Mouse (Mus musculus): ENCODE data around the gene Fbxl17. TPM values are rescaled to one million over a fixed set of nuclear protein-coding genes. Genes with fewer than 3 reads are reported as not detected.

Gene Fbxl17
- polyA plus RNA-seq, 1 experiment from 2014 or later, result 6.8 TPM

DNA sequence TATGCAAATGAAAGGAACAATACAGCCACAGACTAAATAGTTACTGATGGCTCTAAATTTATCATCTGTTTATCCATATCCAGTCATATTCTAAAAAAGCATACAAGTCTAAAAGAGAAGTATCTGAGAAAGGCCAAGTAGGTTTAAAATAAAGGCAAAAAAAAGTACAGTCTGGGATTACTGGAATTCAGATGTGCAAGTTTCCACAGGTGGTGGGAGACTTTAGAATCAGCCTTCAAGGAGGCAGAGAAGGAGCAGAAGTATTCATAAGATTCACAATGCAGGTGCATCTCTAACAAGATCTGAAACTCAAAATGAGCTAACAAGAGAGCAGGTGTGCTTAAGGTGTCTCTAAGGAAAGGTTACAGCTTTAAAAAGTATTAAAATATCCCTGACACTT is 263.0 kb downstream of the Fbxl17 start:
- Histone ChIP-seq H3K4me1 (ENCODE audit: control insufficient read depth, insufficient read depth, low read length) (peaks cover 5% of the 10 kb centered on the region; the same call in 1 of the 2 replicates), H3K4me2 (ENCODE audit: low read depth, severe bottlenecking) (no peak overlapping the region), H3K27me3 (ENCODE audit: control insufficient read depth, insufficient read depth, low read length) (no peaks in the 10 kb centered on the region), H3K9ac (ENCODE audit: low read length) (no peak overlapping the region), H3K4me3 (ENCODE audit: low read depth, low read length) (no peak overlapping the region), H3K36me3 (ENCODE audit: control insufficient read depth, insufficient read depth, low read length) (no peaks in the 10 kb centered on the region), H3K9me3 (ENCODE audit: control insufficient read depth, low read length) (no peaks in the 10 kb centered on the region), H3K27ac (replicated peaks; ENCODE audit: low read depth, low read length) (no peak overlapping the region)
- ATAC-seq (ENCODE audit: insufficient number of reproducible peaks, low FRiP score, low TSS enrichment, low read depth) (no peak), DNase-seq (ENCODE audit: low spot score) (no peak)

DNA sequence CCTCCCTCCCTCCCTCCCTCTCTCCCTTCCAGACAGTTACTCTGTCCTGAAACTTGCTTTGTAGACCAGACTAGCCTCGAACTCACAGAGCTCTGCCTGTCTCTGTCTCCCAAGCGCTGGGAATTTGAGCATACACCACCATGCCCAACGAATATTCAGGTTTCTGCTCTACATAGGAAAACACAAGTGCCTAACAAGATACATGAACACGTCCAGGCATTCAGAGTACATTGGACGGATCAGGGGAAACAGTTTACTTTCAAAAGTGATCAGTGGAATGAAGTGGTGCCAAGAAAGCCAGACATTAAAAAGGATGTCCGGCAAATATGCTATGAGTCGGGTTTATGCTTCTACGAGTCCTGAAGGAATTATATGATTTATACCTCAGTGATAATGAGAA is 263.6 kb downstream of the Fbxl17 start:
- WGBS, result 86% methylated on average over 8 of the region's 8 CpGs
- ATAC-seq (ENCODE audit: insufficient number of reproducible peaks, low FRiP score, low TSS enrichment, low read depth) (no peak), DNase-seq (ENCODE audit: low spot score) (no peak)
- no peaks in the 10 kb centered on the region for H3K9me3 ChIP-seq (ENCODE audit: control insufficient read depth, low read length)
- no peak overlapping the region for H3K27ac ChIP-seq (replicated peaks; ENCODE audit: low read depth, low read length)
- H3K27me3 ChIP-seq (ENCODE audit: control insufficient read depth, insufficient read depth, low read length), result no peaks in the 10 kb centered on the region
- H3K36me3 ChIP-seq (ENCODE audit: control insufficient read depth, insufficient read depth, low read length), result no peaks in the 10 kb centered on the region
- peaks cover 5% of the 10 kb centered on the region; the same call in 1 of the 2 replicates for H3K4me1 ChIP-seq (ENCODE audit: control insufficient read depth, insufficient read depth, low read length)
- H3K9ac ChIP-seq (ENCODE audit: low read length), result no peak overlapping the region
- no peak overlapping the region for H3K4me3 ChIP-seq (ENCODE audit: low read depth, low read length)
- no peak overlapping the region for H3K4me2 ChIP-seq (ENCODE audit: low read depth, severe bottlenecking)

DNA sequence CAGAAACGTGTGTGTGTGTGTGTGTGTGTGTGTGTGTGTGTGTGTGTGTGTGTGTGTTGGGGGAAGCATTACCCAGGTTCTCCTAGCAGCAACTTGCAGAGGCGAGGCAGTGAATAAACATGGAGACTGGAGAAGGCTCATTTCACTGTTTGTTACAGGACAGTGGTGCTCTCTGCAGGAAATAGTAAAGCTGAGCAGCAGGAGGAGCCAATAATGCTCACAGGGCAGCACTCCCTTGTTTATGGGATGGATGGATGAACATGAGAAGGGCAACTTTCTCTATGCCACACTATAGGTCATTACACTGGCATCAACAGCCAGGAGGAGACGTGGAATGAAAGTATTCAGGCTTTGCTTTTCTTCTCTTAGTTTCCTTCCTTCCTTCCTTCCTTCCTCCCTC is 264.0 kb downstream of the Fbxl17 start:
- Histone ChIP-seq H3K4me2 (ENCODE audit: low read depth, severe bottlenecking) (no peak overlapping the region), H3K4me3 (ENCODE audit: low read depth, low read length) (no peak overlapping the region), H3K9ac (ENCODE audit: low read length) (no peak overlapping the region), H3K27me3 (ENCODE audit: control insufficient read depth, insufficient read depth, low read length) (no peaks in the 10 kb centered on the region), H3K4me1 (ENCODE audit: control insufficient read depth, insufficient read depth, low read length) (peaks cover 5% of the 10 kb centered on the region; the same call in 1 of the 2 replicates), H3K27ac (replicated peaks; ENCODE audit: low read depth, low read length) (no peak overlapping the region), H3K36me3 (ENCODE audit: control insufficient read depth, insufficient read depth, low read length) (no peaks in the 10 kb centered on the region), H3K9me3 (ENCODE audit: control insufficient read depth, low read length) (no peaks in the 10 kb centered on the region)
- WGBS, result 67% methylated on average over 3 of the region's 3 CpGs
- no peak for DNase-seq (ENCODE audit: low spot score)
- no peak for ATAC-seq (ENCODE audit: insufficient number of reproducible peaks, low FRiP score, low TSS enrichment, low read depth)

DNA sequence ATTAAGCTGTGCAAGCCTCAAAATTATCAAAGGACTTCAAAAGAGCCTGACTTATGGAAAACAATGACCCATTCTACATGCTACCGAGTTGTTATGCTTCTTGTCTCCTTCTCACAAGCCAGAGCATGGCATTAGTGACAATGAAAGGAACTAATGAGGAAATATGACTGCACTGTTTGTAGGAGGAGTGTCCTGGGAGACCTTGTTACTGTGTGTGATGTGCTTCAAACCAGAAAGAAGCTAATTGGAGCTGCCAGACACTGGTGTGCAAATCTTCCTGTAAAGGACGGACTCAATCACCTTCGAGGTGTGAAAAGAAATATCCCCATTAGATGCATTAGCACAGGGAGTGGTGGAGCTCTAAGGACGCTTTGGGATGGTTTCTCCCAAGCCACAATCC is 270.7 kb downstream of the Fbxl17 start:
- Histone ChIP-seq H3K4me1 (ENCODE audit: control insufficient read depth, insufficient read depth, low read length) (no peaks in the 10 kb centered on the region), H3K4me3 (ENCODE audit: low read depth, low read length) (no peak overlapping the region), H3K27me3 (ENCODE audit: control insufficient read depth, insufficient read depth, low read length) (no peaks in the 10 kb centered on the region), H3K27ac (replicated peaks; ENCODE audit: low read depth, low read length) (no peak overlapping the region), H3K9ac (ENCODE audit: low read length) (no peak overlapping the region), H3K4me2 (ENCODE audit: low read depth, severe bottlenecking) (no peak overlapping the region), H3K9me3 (ENCODE audit: control insufficient read depth, low read length) (no peaks in the 10 kb centered on the region), H3K36me3 (ENCODE audit: control insufficient read depth, insufficient read depth, low read length) (no peaks in the 10 kb centered on the region)
- DNase-seq (ENCODE audit: low spot score) (no peak), ATAC-seq (ENCODE audit: insufficient number of reproducible peaks, low FRiP score, low TSS enrichment, low read depth) (no peak)
- WGBS, result 47% methylated on average over 4 of the region's 4 CpGs

DNA sequence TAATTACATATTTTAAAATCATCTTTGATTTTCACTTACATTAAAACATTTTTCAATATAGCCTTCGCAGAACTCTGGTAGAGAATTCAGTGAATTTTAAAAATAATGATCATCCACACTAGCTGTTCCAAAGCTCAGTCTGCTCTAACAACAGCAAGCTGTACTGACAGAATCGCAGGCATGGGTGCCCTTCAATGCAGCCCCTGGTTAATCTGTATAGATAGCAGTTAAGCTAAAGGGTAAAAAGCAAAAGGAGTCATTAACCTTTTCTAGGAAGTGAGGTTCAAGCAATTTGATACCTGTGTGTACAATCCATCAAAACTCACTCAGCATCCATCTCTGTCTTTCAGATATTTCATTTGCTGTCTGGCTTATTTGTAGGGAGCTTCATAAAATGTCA is 273.4 kb downstream of the Fbxl17 start:
- DNase-seq (ENCODE audit: low spot score) (no peak), ATAC-seq (ENCODE audit: insufficient number of reproducible peaks, low FRiP score, low TSS enrichment, low read depth) (no peak)
- H3K9ac ChIP-seq (ENCODE audit: low read length), result no peak overlapping the region
- H3K4me2 ChIP-seq (ENCODE audit: low read depth, severe bottlenecking), result no peak overlapping the region
- no peaks in the 10 kb centered on the region for H3K27me3 ChIP-seq (ENCODE audit: control insufficient read depth, insufficient read depth, low read length)
- no peaks in the 10 kb centered on the region for H3K9me3 ChIP-seq (ENCODE audit: control insufficient read depth, low read length)
- H3K27ac ChIP-seq (replicated peaks; ENCODE audit: low read depth, low read length), result no peak overlapping the region
- 78% methylated on average over 2 of the region's 2 CpGs for WGBS
- H3K36me3 ChIP-seq (ENCODE audit: control insufficient read depth, insufficient read depth, low read length), result no peaks in the 10 kb centered on the region
- H3K4me1 ChIP-seq (ENCODE audit: control insufficient read depth, insufficient read depth, low read length), result no peaks in the 10 kb centered on the region
- no peak overlapping the region for H3K4me3 ChIP-seq (ENCODE audit: low read depth, low read length)

DNA sequence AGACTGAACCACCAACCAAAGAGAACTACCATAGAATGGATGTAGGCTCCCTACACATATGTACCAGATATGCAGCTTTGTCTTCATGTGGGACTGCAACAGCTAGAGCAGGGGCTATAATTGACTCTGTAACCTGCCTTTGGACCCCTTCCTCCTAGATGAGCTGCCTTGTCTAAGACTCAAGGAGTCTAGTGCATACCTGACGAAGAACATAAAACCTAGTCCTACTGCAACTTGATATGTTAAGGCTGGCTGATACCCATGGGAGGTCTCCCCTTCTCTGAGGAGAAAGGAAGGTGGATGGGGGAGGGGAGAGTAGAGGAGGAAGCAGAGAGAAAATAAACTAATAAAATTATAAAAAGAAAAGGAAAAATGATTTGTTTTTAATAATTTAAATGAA is 273.9 kb downstream of the Fbxl17 start:
- Histone ChIP-seq H3K9ac (ENCODE audit: low read length) (no peak overlapping the region), H3K27ac (replicated peaks; ENCODE audit: low read depth, low read length) (no peak overlapping the region), H3K4me1 (ENCODE audit: control insufficient read depth, insufficient read depth, low read length) (no peaks in the 10 kb centered on the region), H3K4me3 (ENCODE audit: low read depth, low read length) (no peak overlapping the region), H3K27me3 (ENCODE audit: control insufficient read depth, insufficient read depth, low read length) (no peaks in the 10 kb centered on the region), H3K9me3 (ENCODE audit: control insufficient read depth, low read length) (no peaks in the 10 kb centered on the region), H3K36me3 (ENCODE audit: control insufficient read depth, insufficient read depth, low read length) (no peaks in the 10 kb centered on the region), H3K4me2 (ENCODE audit: low read depth, severe bottlenecking) (no peak overlapping the region)
- DNase-seq (ENCODE audit: low spot score) (no peak), ATAC-seq (ENCODE audit: insufficient number of reproducible peaks, low FRiP score, low TSS enrichment, low read depth) (no peak)
- 68% methylated on average over 1 of the region's 1 CpGs for WGBS

DNA sequence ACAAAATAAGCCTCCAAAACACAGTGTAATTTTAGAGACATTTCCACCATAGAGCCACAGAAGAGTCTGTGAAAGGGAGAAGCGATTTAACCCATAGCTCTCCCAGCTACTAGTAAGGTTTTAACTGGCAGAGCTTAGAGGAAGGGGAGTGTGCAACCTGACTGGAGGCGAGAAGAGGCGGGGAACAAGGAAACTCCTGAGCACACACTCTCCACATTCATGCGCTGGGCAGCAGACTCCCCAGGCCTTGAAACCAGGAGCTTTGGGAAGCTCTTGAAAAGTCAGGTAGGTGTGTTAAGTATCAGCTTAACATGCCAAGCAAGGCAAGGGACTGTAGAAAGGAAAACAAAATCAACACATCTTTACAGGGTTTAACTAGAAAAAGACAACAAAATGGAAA is 276.1 kb downstream of the Fbxl17 start:
- Histone ChIP-seq H3K27ac (replicated peaks; ENCODE audit: low read depth, low read length) (no peak overlapping the region), H3K9ac (ENCODE audit: low read length) (no peak overlapping the region), H3K4me3 (ENCODE audit: low read depth, low read length) (no peak overlapping the region), H3K4me1 (ENCODE audit: control insufficient read depth, insufficient read depth, low read length) (no peaks in the 10 kb centered on the region), H3K36me3 (ENCODE audit: control insufficient read depth, insufficient read depth, low read length) (no peaks in the 10 kb centered on the region), H3K4me2 (ENCODE audit: low read depth, severe bottlenecking) (no peak overlapping the region), H3K9me3 (ENCODE audit: control insufficient read depth, low read length) (no peaks in the 10 kb centered on the region), H3K27me3 (ENCODE audit: control insufficient read depth, insufficient read depth, low read length) (no peaks in the 10 kb centered on the region)
- no peak for DNase-seq (ENCODE audit: low spot score)
- no peak for ATAC-seq (ENCODE audit: insufficient number of reproducible peaks, low FRiP score, low TSS enrichment, low read depth)
- 67% methylated on average over 4 of the region's 4 CpGs for WGBS

DNA sequence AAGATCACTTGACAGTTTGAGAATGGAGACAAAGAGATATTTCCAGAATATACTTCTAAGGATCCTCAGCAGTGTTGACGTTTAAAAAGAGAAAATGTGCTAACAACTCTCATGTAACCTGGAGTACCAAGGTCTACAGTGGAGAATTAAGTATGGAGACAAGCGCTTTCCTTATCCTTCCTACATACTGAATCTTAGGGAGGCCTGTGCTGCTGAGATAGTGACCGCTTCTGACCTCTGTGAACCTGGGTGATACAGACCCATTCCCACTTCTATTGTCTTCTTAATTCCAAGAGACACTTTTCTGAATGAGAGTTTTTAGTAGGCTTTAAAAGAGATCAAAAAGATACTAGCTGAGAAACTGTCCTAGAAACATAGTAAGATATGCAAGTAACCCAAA is 278.2 kb downstream of the Fbxl17 start:
- 89% methylated on average over 3 of the region's 3 CpGs for WGBS
- Histone ChIP-seq H3K4me2 (ENCODE audit: low read depth, severe bottlenecking) (no peak overlapping the region), H3K27me3 (ENCODE audit: control insufficient read depth, insufficient read depth, low read length) (no peaks in the 10 kb centered on the region), H3K9me3 (ENCODE audit: control insufficient read depth, low read length) (no peaks in the 10 kb centered on the region), H3K4me1 (ENCODE audit: control insufficient read depth, insufficient read depth, low read length) (no peaks in the 10 kb centered on the region), H3K4me3 (ENCODE audit: low read depth, low read length) (no peak overlapping the region), H3K9ac (ENCODE audit: low read length) (no peak overlapping the region), H3K36me3 (ENCODE audit: control insufficient read depth, insufficient read depth, low read length) (no peaks in the 10 kb centered on the region), H3K27ac (replicated peaks; ENCODE audit: low read depth, low read length) (no peak overlapping the region)
- no peak for DNase-seq (ENCODE audit: low spot score)
- no peak for ATAC-seq (ENCODE audit: insufficient number of reproducible peaks, low FRiP score, low TSS enrichment, low read depth)

DNA sequence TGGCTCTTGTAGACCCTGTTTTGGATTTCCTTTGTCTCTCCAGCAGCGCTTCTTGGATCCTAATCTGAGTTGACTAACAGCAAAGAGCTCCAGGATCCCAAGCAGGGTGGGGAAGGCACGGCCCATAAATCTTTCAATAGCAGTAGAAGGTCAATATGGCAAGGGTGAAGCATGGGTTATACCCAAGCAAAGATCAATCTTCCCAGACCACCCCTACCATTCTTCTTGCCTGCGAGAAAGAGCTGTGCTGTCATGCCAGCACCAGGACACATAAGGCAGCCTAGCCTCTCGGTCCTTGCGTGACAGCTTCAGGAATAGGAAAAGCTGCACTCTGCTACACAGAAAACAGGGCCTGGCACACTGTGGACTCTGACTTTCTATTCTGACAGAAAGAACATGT is 279.0 kb downstream of the Fbxl17 start:
- no peak overlapping the region for H3K27ac ChIP-seq (replicated peaks; ENCODE audit: low read depth, low read length)
- no peaks in the 10 kb centered on the region for H3K36me3 ChIP-seq (ENCODE audit: control insufficient read depth, insufficient read depth, low read length)
- no peaks in the 10 kb centered on the region for H3K4me1 ChIP-seq (ENCODE audit: control insufficient read depth, insufficient read depth, low read length)
- H3K9ac ChIP-seq (ENCODE audit: low read length), result no peak overlapping the region
- 35% methylated on average over 5 of the region's 5 CpGs for WGBS
- DNase-seq (ENCODE audit: low spot score) (no peak), ATAC-seq (ENCODE audit: insufficient number of reproducible peaks, low FRiP score, low TSS enrichment, low read depth) (no peak)
- no peak overlapping the region for H3K4me3 ChIP-seq (ENCODE audit: low read depth, low read length)
- H3K27me3 ChIP-seq (ENCODE audit: control insufficient read depth, insufficient read depth, low read length), result no peaks in the 10 kb centered on the region
- H3K4me2 ChIP-seq (ENCODE audit: low read depth, severe bottlenecking), result no peak overlapping the region
- H3K9me3 ChIP-seq (ENCODE audit: control insufficient read depth, low read length), result no peaks in the 10 kb centered on the region

All from limb, embryonic 11.5 days (tissue).